Mouse (Mus musculus): Measurements from ENCODE around the gene Rfc5. TPM values are rescaled to one million over a fixed set of nuclear protein-coding genes. Genes with fewer than 3 reads are reported as not detected.

Gene Rfc5
- polyA plus RNA-seq (2014; fragmentation: Illumina TruSeq; extraction: RNeasy Lipid Tissue Mini Kit (QIAGEN cat#74804); ENCODE audit: low read depth, low replicate concordance): 2.8 TPM

GRCm38 (mm10) chr5:117388877-117389276 lies at the start of gene Rfc5:
TSS of gene Rfc5 (minus strand) at chr5:117389047.

GRCm38 (mm10) chr5:117413507-117414501 lies 25.0 kb upstream of the Rfc5 start, which contains the start of gene Ksr2:
TSS of gene Ksr2 (plus strand) at chr5:117414000.

GRCm38 (mm10) chr5:117357129-117357477 lies 31.7 kb downstream of the Rfc5 start, which contains the start of gene Wsb2:
TSS of gene Wsb2 (plus strand) at chr5:117357304.

Other genes starting within 250 kb of the Rfc5 start
- 38.1 TPM for gene Pebp1, start 101.4 kb downstream of the Rfc5 start, polyA plus RNA-seq (2014; fragmentation: Illumina TruSeq; extraction: RNeasy Lipid Tissue Mini Kit (QIAGEN cat#74804); ENCODE audit: low read depth, low replicate concordance)
- gene Vsig10, start 70.0 kb downstream of the Rfc5 start, polyA plus RNA-seq (2014; fragmentation: Illumina TruSeq; extraction: RNeasy Lipid Tissue Mini Kit (QIAGEN cat#74804); ENCODE audit: low read depth, low replicate concordance): 1.2 TPM
- gene Wsb2, start 31.7 kb downstream of the Rfc5 start, polyA plus RNA-seq (2014; fragmentation: Illumina TruSeq; extraction: RNeasy Lipid Tissue Mini Kit (QIAGEN cat#74804); ENCODE audit: low read depth, low replicate concordance): 10.9 TPM
- 0.11 TPM for gene Ksr2, start 25.0 kb upstream of the Rfc5 start, polyA plus RNA-seq (2014; fragmentation: Illumina TruSeq; extraction: RNeasy Lipid Tissue Mini Kit (QIAGEN cat#74804); ENCODE audit: low read depth, low replicate concordance)

Measured in liver, adult 10 weeks (tissue).